Mouse (Mus musculus): ENCODE data around the gene Trhr2. TPM values are rescaled to one million over a fixed set of nuclear protein-coding genes. Genes with fewer than 3 reads are reported as not detected.

The Trhr2 gene
- polyA plus RNA-seq, 1 experiment from 2014 or later: 0.32 TPM

- no peak overlapping the region for H3K9ac ChIP-seq
Measured at GRCm38 (mm10) chr8:122350309-122351089, 10.0 kb downstream of the Trhr2 start.

GRCm38 (mm10) chr8:122349357-122350297, 10.9 kb downstream of the Trhr2 start:
- WGBS: 38% methylated on average over 15 of the region's 15 CpGs
- ATAC-seq (ENCODE audit: insufficient number of reproducible peaks, insufficient read depth, low FRiP score, low TSS enrichment): no peak
- Histone ChIP-seq H3K9ac (no peak overlapping the region), H3K27me3 (peaks cover 11% of the 10 kb centered on the region), H3K36me3 (no peaks in the 10 kb centered on the region), H3K4me3 (no peak overlapping the region), H3K9me3 (no peaks in the 10 kb centered on the region), H3K4me2 (replicated peaks) (no peak overlapping the region), H3K27ac (no peak overlapping the region), H3K4me1 (peaks cover 5% of the 10 kb centered on the region)

More at GRCm38 (mm10) chr8:122350309-122351089, 10.0 kb downstream of the Trhr2 start:
- no peaks in the 10 kb centered on the region for H3K36me3 ChIP-seq
- H3K27ac ChIP-seq: no peak overlapping the region
- no peak overlapping the region for H3K4me3 ChIP-seq
- no peak overlapping the region for H3K4me2 ChIP-seq (replicated peaks)
- H3K4me1 ChIP-seq: peaks cover 5% of the 10 kb centered on the region; the same call in 1 of the 2 replicates
- no peaks in the 10 kb centered on the region for H3K9me3 ChIP-seq
- WGBS: 31% methylated on average over 11 of the region's 11 CpGs
- 0 out of 2 replicates have a peak, but pooled peaks cover 2% of the 10 kb centered on the region for H3K27me3 ChIP-seq
- no peak for ATAC-seq (ENCODE audit: insufficient number of reproducible peaks, insufficient read depth, low FRiP score, low TSS enrichment)

- no peak overlapping the region for H3K4me3 ChIP-seq
- H3K4me1 ChIP-seq: peaks cover 22% of the 10 kb centered on the region
- H3K27me3 ChIP-seq: peaks cover 25% of the 10 kb centered on the region
- H3K4me2 ChIP-seq (replicated peaks): no peak overlapping the region
- H3K36me3 ChIP-seq: no peaks in the 10 kb centered on the region
- no peaks in the 10 kb centered on the region for H3K9me3 ChIP-seq
- H3K9ac ChIP-seq: no peak overlapping the region
- WGBS: 68% methylated on average over 5 of the region's 5 CpGs
- no peak overlapping the region for H3K27ac ChIP-seq
- ATAC-seq (ENCODE audit: insufficient number of reproducible peaks, insufficient read depth, low FRiP score, low TSS enrichment): no peak
Measured at GRCm38 (mm10) chr8:122347811-122348552, 12.6 kb downstream of the Trhr2 start.

GRCm38 (mm10) chr8:122345181-122346095, 15.1 kb downstream of the Trhr2 start:
- Histone ChIP-seq H3K4me2 (replicated peaks) (no peak overlapping the region), H3K4me1 (peaks cover 25% of the 10 kb centered on the region), H3K27me3 (peaks cover 37% of the 10 kb centered on the region), H3K9me3 (no peaks in the 10 kb centered on the region), H3K9ac (no peak overlapping the region), H3K27ac (no peak overlapping the region), H3K36me3 (no peaks in the 10 kb centered on the region), H3K4me3 (no peak overlapping the region)
- ATAC-seq (ENCODE audit: insufficient number of reproducible peaks, insufficient read depth, low FRiP score, low TSS enrichment): no peak
- WGBS: 45% methylated on average over 12 of the region's 12 CpGs

GRCm38 (mm10) chr8:122344219-122344618, 16.3 kb downstream of the Trhr2 start:
- H3K36me3 ChIP-seq: no peaks in the 10 kb centered on the region
- H3K9me3 ChIP-seq: no peaks in the 10 kb centered on the region
- 3% methylated on average over 2 of the region's 5 CpGs for WGBS
- ATAC-seq (ENCODE audit: insufficient number of reproducible peaks, insufficient read depth, low FRiP score, low TSS enrichment): no peak
- peak overlapping the region; percentile 49 for H3K4me2 ChIP-seq (replicated peaks)
- H3K27me3 ChIP-seq: peaks cover 36% of the 10 kb centered on the region
- H3K4me3 ChIP-seq: peak overlapping the region; percentile 22
- peaks cover 23% of the 10 kb centered on the region for H3K4me1 ChIP-seq
- no peak overlapping the region for H3K27ac ChIP-seq
- H3K9ac ChIP-seq: peak overlapping the region; percentile 21; the same call in 1 of the 2 replicates

- no peak for ATAC-seq (ENCODE audit: insufficient number of reproducible peaks, insufficient read depth, low FRiP score, low TSS enrichment)
- WGBS: 0% methylated on average over 14 of the region's 14 CpGs
- peaks cover 36% of the 10 kb centered on the region for H3K27me3 ChIP-seq
- peak overlapping the region; percentile 21 for H3K9ac ChIP-seq
- H3K4me2 ChIP-seq (replicated peaks): peak overlapping the region; percentile 49
- H3K27ac ChIP-seq: no peak overlapping the region
- H3K9me3 ChIP-seq: no peaks in the 10 kb centered on the region
- peaks cover 23% of the 10 kb centered on the region for H3K4me1 ChIP-seq
- H3K4me3 ChIP-seq: peak overlapping the region; percentile 22
- H3K36me3 ChIP-seq: no peaks in the 10 kb centered on the region
Measured at GRCm38 (mm10) chr8:122343758-122344157, 16.8 kb downstream of the Trhr2 start.

- no peak for ATAC-seq (ENCODE audit: insufficient number of reproducible peaks, insufficient read depth, low FRiP score, low TSS enrichment)
- Histone ChIP-seq H3K27ac (no peak overlapping the region), H3K9ac (peak overlapping the region; percentile 21; the same call in 1 of the 2 replicates)
Measured at GRCm38 (mm10) chr8:122343341-122343740, 17.2 kb downstream of the Trhr2 start.

GRCm38 (mm10) chr8:122342806-122343209, 17.7 kb downstream of the Trhr2 start:
- H3K4me2 ChIP-seq (replicated peaks): peak overlapping the region; percentile 49
- no peak overlapping the region for H3K27ac ChIP-seq
- H3K9ac ChIP-seq: no peak overlapping the region
- peaks cover 23% of the 10 kb centered on the region for H3K4me1 ChIP-seq
- no peaks in the 10 kb centered on the region for H3K9me3 ChIP-seq
- H3K27me3 ChIP-seq: peaks cover 46% of the 10 kb centered on the region
- H3K4me3 ChIP-seq: no peak overlapping the region
- 0 out of 2 replicates have a peak, but pooled peaks have one; percentile 26 for ATAC-seq (ENCODE audit: insufficient number of reproducible peaks, insufficient read depth, low FRiP score, low TSS enrichment)
- H3K36me3 ChIP-seq: no peaks in the 10 kb centered on the region
- 7% methylated on average over 9 of the region's 9 CpGs for WGBS

More at GRCm38 (mm10) chr8:122343341-122343740, 17.2 kb downstream of the Trhr2 start:
- Histone ChIP-seq H3K4me2 (replicated peaks) (peak overlapping the region; percentile 49), H3K9me3 (no peaks in the 10 kb centered on the region), H3K27me3 (peaks cover 40% of the 10 kb centered on the region), H3K36me3 (no peaks in the 10 kb centered on the region), H3K4me1 (peaks cover 23% of the 10 kb centered on the region), H3K4me3 (peak overlapping the region; percentile 22; the same call in 1 of the 2 replicates)
- 6% methylated on average over 11 of the region's 11 CpGs for WGBS

- 39% methylated on average over 5 of the region's 5 CpGs for WGBS
- H3K4me3 ChIP-seq: no peak overlapping the region
Measured at GRCm38 (mm10) chr8:122342362-122342761, 18.2 kb downstream of the Trhr2 start.

GRCm38 (mm10) chr8:122341790-122342189, 18.8 kb downstream of the Trhr2 start:
- H3K9me3 ChIP-seq: no peaks in the 10 kb centered on the region
- H3K27ac ChIP-seq: no peak overlapping the region
- H3K36me3 ChIP-seq: no peaks in the 10 kb centered on the region
- no peak for ATAC-seq (ENCODE audit: insufficient number of reproducible peaks, insufficient read depth, low FRiP score, low TSS enrichment)
- peaks cover 25% of the 10 kb centered on the region for H3K4me1 ChIP-seq
- H3K9ac ChIP-seq: no peak overlapping the region
- H3K27me3 ChIP-seq: peaks cover 56% of the 10 kb centered on the region
- H3K4me2 ChIP-seq (replicated peaks): no peak overlapping the region
- H3K4me3 ChIP-seq: no peak overlapping the region
- 85% methylated on average over 6 of the region's 6 CpGs for WGBS

More at GRCm38 (mm10) chr8:122342362-122342761, 18.2 kb downstream of the Trhr2 start:
- no peak overlapping the region; the same call in 1 of the 2 replicates for H3K4me2 ChIP-seq (replicated peaks)
- peaks cover 50% of the 10 kb centered on the region for H3K27me3 ChIP-seq
- H3K9me3 ChIP-seq: no peaks in the 10 kb centered on the region
- H3K4me1 ChIP-seq: peaks cover 23% of the 10 kb centered on the region
- no peak overlapping the region for H3K27ac ChIP-seq
- no peak for ATAC-seq (ENCODE audit: insufficient number of reproducible peaks, insufficient read depth, low FRiP score, low TSS enrichment)
- no peak overlapping the region for H3K9ac ChIP-seq
- no peaks in the 10 kb centered on the region for H3K36me3 ChIP-seq
